ENCODE assay signal across 22 mouse cellular contexts in the genomic region with DNA sequence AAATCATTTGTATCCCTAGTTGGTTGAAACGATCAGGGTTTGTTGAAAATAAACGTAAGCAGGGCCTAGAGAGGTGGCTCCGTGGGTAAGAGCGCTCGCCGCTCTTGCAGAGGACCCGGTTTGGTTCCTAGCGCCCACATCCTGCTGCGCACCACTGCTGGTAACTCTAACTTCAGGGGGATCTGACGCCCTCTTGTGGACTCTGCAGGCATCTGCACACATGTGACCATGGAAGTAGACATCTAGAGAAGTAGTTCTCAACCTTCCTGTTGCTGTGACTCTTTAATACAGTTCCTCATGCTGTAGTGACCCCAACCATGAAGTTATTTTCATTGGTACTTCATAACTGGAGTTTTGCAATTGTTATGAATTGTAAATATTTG. TPM values are rescaled to one million over a fixed set of nuclear protein-coding genes. Genes with fewer than 3 reads are reported as not detected.
A peak's percentile ranks its signal among the peaks of the same experiment; 100 is the strongest.
DNase-seq lines count a peak whose midpoint lies in the region; ATAC-seq and TF ChIP-seq lines count a peak whose summit lies in the region.
"Had no signal": no experiment of that assay in that cellular context is flagged by ENCODE, and none has a peak within 500 bp of the region (broad histone marks: within the 10 kb centered on the region; RNA-seq: fewer than 3 reads in every experiment).

No protein-coding gene starts in this region.

- 90% methylated on average over 10 of the region's 10 CpGs for WGBS in hindbrain, embryonic 12.5 days
- 92% methylated on average over 10 of the region's 10 CpGs for WGBS in hindbrain, embryonic 11.5 days
- WGBS in lung, embryonic 14.5 days, result 80% methylated on average over 10 of the region's 10 CpGs

- no peak overlapping the region for H3K9ac ChIP-seq in hindbrain, embryonic 12.5 days
- H3K9ac ChIP-seq in hindbrain, embryonic 11.5 days (ENCODE audit: low read depth, low read length), result no peak overlapping the region
- no peak overlapping the region for H3K9ac ChIP-seq in lung, embryonic 14.5 days
- H3K9ac ChIP-seq in ES-Bruce4 (ENCODE audit: low read depth, poor library complexity, severe bottlenecking), result no peak overlapping the region
- H3K9ac ChIP-seq: embryonic facial prominence, embryonic 13.5 days; heart, embryonic 15.5 days; liver, embryonic 12.5 days had no signal

- TF ChIP-seq POLR2A in ES-Bruce4 (IDR thresholded peaks at IDR 0.05; ENCODE audit: insufficient read depth, low read length), result no peak

- H3K27ac ChIP-seq in hindbrain, embryonic 12.5 days, result peak overlapping the region; percentile 36; the same call in 1 of the 2 replicates
- H3K27ac ChIP-seq in hindbrain, embryonic 11.5 days (ENCODE audit: low read depth, low read length), result no peak overlapping the region
- H3K27ac ChIP-seq in lung, embryonic 14.5 days (ENCODE audit: low read depth), result no peak overlapping the region
- no peak overlapping the region for H3K27ac ChIP-seq in ES-Bruce4 (ENCODE audit: insufficient read depth, low read length)
- H3K27ac ChIP-seq: embryonic facial prominence, embryonic 13.5 days; heart, embryonic 15.5 days; limb, embryonic 10.5 days; liver, embryonic 12.5 days had no signal

- TF ChIP-seq EP300 in ES-Bruce4 (IDR thresholded peaks at IDR 0.05; ENCODE audit: insufficient read depth, low read depth, low read length), result no peak

- no peaks in the 10 kb centered on the region for H3K27me3 ChIP-seq in hindbrain, embryonic 12.5 days
- no peaks in the 10 kb centered on the region for H3K27me3 ChIP-seq in hindbrain, embryonic 11.5 days (ENCODE audit: control insufficient read depth, insufficient read depth, low read length)
- H3K27me3 ChIP-seq in lung, embryonic 14.5 days (ENCODE audit: insufficient read depth, low read length), result no peaks in the 10 kb centered on the region
- no peaks in the 10 kb centered on the region for H3K27me3 ChIP-seq in ES-Bruce4 (ENCODE audit: control insufficient read depth, insufficient read depth, low read length, poor library complexity, severe bottlenecking)
- H3K27me3 ChIP-seq: embryonic facial prominence, embryonic 13.5 days; heart, embryonic 15.5 days; liver, embryonic 12.5 days had no signal

- H3K36me3 ChIP-seq in hindbrain, embryonic 12.5 days, result 0 out of 2 replicates have a peak, but pooled peaks cover 5% of the 10 kb centered on the region
- H3K36me3 ChIP-seq in hindbrain, embryonic 11.5 days (ENCODE audit: control insufficient read depth, insufficient read depth, low read length), result no peaks in the 10 kb centered on the region
- H3K36me3 ChIP-seq in lung, embryonic 14.5 days (ENCODE audit: insufficient read depth), result no peaks in the 10 kb centered on the region
- no peaks in the 10 kb centered on the region; the same call in 1 of the 2 replicates for H3K36me3 ChIP-seq in ES-Bruce4 (ENCODE audit: control insufficient read depth, insufficient read depth, low read length, poor library complexity, severe bottlenecking)

- no peak overlapping the region for H3K4me2 ChIP-seq in hindbrain, embryonic 12.5 days (replicated peaks)
- no peak overlapping the region for H3K4me2 ChIP-seq in hindbrain, embryonic 11.5 days (replicated peaks; ENCODE audit: low read depth, low read length)
- no peak overlapping the region for H3K4me2 ChIP-seq in lung, embryonic 14.5 days
- H3K4me2 ChIP-seq: embryonic facial prominence, embryonic 13.5 days; heart, embryonic 15.5 days; liver, embryonic 12.5 days had no signal

- TF ChIP-seq CTCF in lung, embryonic 14.5 days (IDR thresholded peaks at IDR 0.05; ENCODE audit: low read depth), result peak; percentile 24; the same call in 1 of the 2 replicates
- peak; percentile 48 for TF ChIP-seq CTCF in ES-Bruce4 (IDR thresholded peaks at IDR 0.05; ENCODE audit: low read depth, low read length)

- H3K4me3 ChIP-seq in hindbrain, embryonic 12.5 days, result no peak overlapping the region
- H3K4me3 ChIP-seq in hindbrain, embryonic 11.5 days (ENCODE audit: low read depth, low read length), result no peak overlapping the region
- no peak overlapping the region for H3K4me3 ChIP-seq in lung, embryonic 14.5 days (ENCODE audit: low read depth, low read length)
- no peak overlapping the region for H3K4me3 ChIP-seq in ES-Bruce4 (ENCODE audit: low read depth, low read length)
- H3K4me3 ChIP-seq: embryonic facial prominence, embryonic 13.5 days; heart, embryonic 15.5 days; limb, embryonic 10.5 days; liver, embryonic 12.5 days had no signal

- no peak for DNase-seq in hindbrain, embryonic 11.5 days (ENCODE audit: low spot score)
- DNase-seq in lung, embryonic 14.5 days, result no peak
- no peak for DNase-seq in lung, adult 18-20 months
- peak; percentile 37 for DNase-seq in ZHBTc4 (ENCODE audit: low read depth, low spot score)
- no peak for DNase-seq in right cerebral cortex, postnatal 36 days (ENCODE audit: low spot score in 2 of 2)
- no peak for DNase-seq in frontal cortex, adult 2 months (ENCODE audit: extremely low spot score in 1 of 2, low spot score in 1 of 2)
- DNase-seq: cerebellum, adult 9-10 months; heart, adult 18-20 months; kidney, adult 8-10 months; kidney, postnatal 4 days; layer of hippocampus, postnatal 36 days; lung, postnatal 14 days; right cerebral cortex, postnatal 14 days; thymus, postnatal 4 days had no signal

- peaks cover 2% of the 10 kb centered on the region; the same call in 1 of the 2 replicates for H3K4me1 ChIP-seq in hindbrain, embryonic 12.5 days
- H3K4me1 ChIP-seq in hindbrain, embryonic 11.5 days (replicated peaks; ENCODE audit: control insufficient read depth, insufficient read depth, low read length), result no peaks in the 10 kb centered on the region
- no peaks in the 10 kb centered on the region for H3K4me1 ChIP-seq in lung, embryonic 14.5 days (ENCODE audit: insufficient read depth)
- no peaks in the 10 kb centered on the region for H3K4me1 ChIP-seq in ES-Bruce4 (ENCODE audit: control insufficient read depth, insufficient read depth, low read length)
- H3K4me1 ChIP-seq: embryonic facial prominence, embryonic 13.5 days; heart, embryonic 15.5 days; liver, embryonic 12.5 days had no signal

- no peaks in the 10 kb centered on the region for H3K9me3 ChIP-seq in hindbrain, embryonic 12.5 days (replicated peaks)
- H3K9me3 ChIP-seq in hindbrain, embryonic 11.5 days (ENCODE audit: control insufficient read depth, low read length), result no peaks in the 10 kb centered on the region
- no peaks in the 10 kb centered on the region for H3K9me3 ChIP-seq in lung, embryonic 14.5 days (ENCODE audit: low read depth, low read length)
- H3K9me3 ChIP-seq in ES-Bruce4 (replicated peaks; ENCODE audit: control insufficient read depth, insufficient read depth, low read length, poor library complexity, severe bottlenecking), result no peaks in the 10 kb centered on the region
- H3K9me3 ChIP-seq: embryonic facial prominence, embryonic 13.5 days; heart, embryonic 15.5 days; limb, embryonic 10.5 days; liver, embryonic 12.5 days had no signal

- ATAC-seq in hindbrain, embryonic 12.5 days (ENCODE audit: low FRiP score), result no peak
- ATAC-seq in hindbrain, embryonic 11.5 days (ENCODE audit: low FRiP score), result no peak
- no peak for ATAC-seq in lung, embryonic 14.5 days (ENCODE audit: insufficient read depth)
- ATAC-seq: liver, embryonic 12.5 days had no signal

RNA-seq across cellular contexts. Expression of gene Wwox, which starts 29.7 kb away (rescaled TPM):
- 13.4 and 13.8 TPM in 2 replicates for polyA plus RNA-seq in hindbrain, embryonic 12.5 days (2016; fragmentation: Nextera tagmentation; extraction: Ambion mirVana)
- polyA plus RNA-seq in hindbrain, embryonic 11.5 days (2014; fragmentation: Nextera tagmentation; extraction: Ambion mirVana), result 10.8 and 14.1 TPM in 2 replicates
- 16.1 and 16.3 TPM in 2 replicates for polyA plus RNA-seq in lung, embryonic 14.5 days (2014; fragmentation: Nextera tagmentation; extraction: Ambion mirVana)
- 11.3 and 14.0 TPM in 2 replicates for polyA plus RNA-seq in ES-Bruce4 (2011; ENCODE audit: insufficient read depth, insufficient read length, low read depth, missing spikeins)
- polyA plus RNA-seq in frontal cortex, adult 2 months (2012; rRNA removed), result 16.4 and 17.9 TPM in 2 replicates

RNA-seq across cellular contexts. Expression of gene Clec3a, which starts 51.3 kb away (rescaled TPM):
- polyA plus RNA-seq in hindbrain, embryonic 12.5 days (2016; fragmentation: Nextera tagmentation; extraction: Ambion mirVana), result 0.53 and 0.72 TPM in 2 replicates
- polyA plus RNA-seq in hindbrain, embryonic 11.5 days (2014; fragmentation: Nextera tagmentation; extraction: Ambion mirVana), result 0.28 TPM in 1 of 2 replicates, not detected in the other
- not detected in 2 replicates for polyA plus RNA-seq in lung, embryonic 14.5 days (2014; fragmentation: Nextera tagmentation; extraction: Ambion mirVana)
- polyA plus RNA-seq in ES-Bruce4 (2011; ENCODE audit: insufficient read depth, insufficient read length, low read depth, missing spikeins), result not detected in 2 replicates
- polyA plus RNA-seq in frontal cortex, adult 2 months (2012; rRNA removed), result not detected in 2 replicates
- polyA plus RNA-seq: C2C12; embryonic facial prominence, embryonic 13.5 days; heart, embryonic 15.5 days; limb, embryonic 10.5 days; liver, embryonic 12.5 days; neural tube, embryonic 14.5 days had no signal
